Mouse (Mus musculus): ENCODE measurements at regions not wholly inside any gene's neighbourhood (a gene's known extent, or its start where the extent isn't known, plus 50 kb on each side); places are given as distances from the start of the nearest gene placed in this dataset.

- no peak for ATAC-seq (replicated peaks; ENCODE audit: low FRiP score, low TSS enrichment, poor library complexity, severe bottlenecking)
These were observed 501.5 kb upstream of the Cited2 start for GRCm38 (mm10) chr10:17221495-17221894.

GRCm38 (mm10) chr10:17225727-17226126 lies 497.3 kb upstream of the Cited2 start:
- ATAC-seq (replicated peaks; ENCODE audit: low FRiP score, low TSS enrichment, poor library complexity, severe bottlenecking) = no peak

DNA sequence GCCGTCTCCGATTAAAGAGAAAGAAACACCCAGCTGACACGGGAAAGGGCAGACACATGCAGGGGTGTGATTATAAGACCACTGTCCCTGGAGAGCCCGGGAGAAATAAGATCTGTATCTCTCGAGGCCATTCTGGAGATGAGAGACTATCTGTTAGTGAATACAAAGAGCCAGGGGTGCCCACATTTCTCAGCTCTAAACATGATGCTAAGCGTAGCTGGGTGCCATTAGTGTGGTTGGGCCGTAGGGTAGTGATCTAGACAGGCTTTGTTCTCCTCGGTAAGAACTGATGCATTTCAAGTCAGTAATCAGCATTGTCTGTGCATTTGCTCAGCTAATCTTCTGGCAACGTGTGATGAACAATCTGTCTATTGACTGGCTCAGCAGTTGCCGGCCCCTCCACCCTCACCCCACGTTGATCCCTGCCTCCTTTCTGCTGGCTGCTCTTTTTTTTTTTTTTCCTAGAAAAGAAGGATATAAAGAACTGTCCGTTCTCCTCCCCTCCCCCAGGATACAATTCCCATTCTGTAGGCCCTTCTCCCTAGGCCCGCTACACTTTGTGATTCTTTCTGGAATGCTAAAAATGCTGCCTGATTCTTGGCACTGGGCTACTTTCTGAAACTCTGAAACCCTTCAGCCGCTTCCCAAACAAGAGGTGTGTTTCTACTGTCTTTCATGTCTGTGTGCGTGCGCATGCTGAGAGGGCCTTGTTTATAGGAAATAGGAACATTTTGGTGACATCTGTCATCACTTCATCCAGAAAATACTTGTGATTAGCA lies 492.8 kb upstream of the Cited2 start:
- no peak for ATAC-seq (replicated peaks; ENCODE audit: low FRiP score, low TSS enrichment, poor library complexity, severe bottlenecking)

DNA sequence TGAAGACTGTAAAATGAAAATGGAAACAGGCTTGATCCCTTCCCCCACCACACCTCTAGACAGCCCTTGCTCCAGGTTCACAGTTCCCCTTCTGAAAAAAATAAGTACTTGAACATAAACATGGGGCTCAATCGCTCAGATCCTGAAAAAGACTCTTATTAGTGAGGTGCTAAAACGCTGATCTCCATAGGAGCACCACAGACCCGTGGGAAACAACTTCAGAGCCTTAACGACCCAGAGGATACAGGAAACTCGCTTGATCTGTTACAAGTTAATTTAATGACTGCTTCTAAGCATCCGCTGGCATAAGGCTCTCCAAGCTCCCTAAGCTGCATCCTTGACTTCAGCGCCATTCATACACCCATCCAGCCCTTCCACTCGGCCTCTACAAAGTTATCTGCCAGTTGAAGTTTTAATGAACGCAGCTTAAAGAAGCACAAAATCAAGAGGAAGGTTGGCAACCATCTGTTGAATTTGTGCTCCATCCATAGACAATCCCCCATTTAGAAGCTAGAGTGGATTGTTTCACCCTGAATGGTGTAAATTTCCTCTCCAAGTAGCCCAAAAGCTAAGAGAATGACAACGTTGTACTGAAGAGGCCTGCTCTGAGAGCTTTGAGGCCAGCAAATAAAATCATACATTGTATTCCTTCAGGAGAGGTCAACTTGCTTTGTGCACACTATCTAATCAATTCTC lies 486.9 kb upstream of the Cited2 start:
- no peak for ATAC-seq (replicated peaks; ENCODE audit: low FRiP score, low TSS enrichment, poor library complexity, severe bottlenecking)

- no peak for ATAC-seq (replicated peaks; ENCODE audit: low FRiP score, low TSS enrichment, poor library complexity, severe bottlenecking)
These were observed 486.3 kb upstream of the Cited2 start for GRCm38 (mm10) chr10:17236761-17237160.

GRCm38 (mm10) chr10:17237463-17237862 lies 485.6 kb upstream of the Cited2 start:
- ATAC-seq (replicated peaks; ENCODE audit: low FRiP score, low TSS enrichment, poor library complexity, severe bottlenecking) = no peak

- no peak for ATAC-seq (replicated peaks; ENCODE audit: low FRiP score, low TSS enrichment, poor library complexity, severe bottlenecking)
These were observed 484.8 kb upstream of the Cited2 start for GRCm38 (mm10) chr10:17237918-17238850.

DNA sequence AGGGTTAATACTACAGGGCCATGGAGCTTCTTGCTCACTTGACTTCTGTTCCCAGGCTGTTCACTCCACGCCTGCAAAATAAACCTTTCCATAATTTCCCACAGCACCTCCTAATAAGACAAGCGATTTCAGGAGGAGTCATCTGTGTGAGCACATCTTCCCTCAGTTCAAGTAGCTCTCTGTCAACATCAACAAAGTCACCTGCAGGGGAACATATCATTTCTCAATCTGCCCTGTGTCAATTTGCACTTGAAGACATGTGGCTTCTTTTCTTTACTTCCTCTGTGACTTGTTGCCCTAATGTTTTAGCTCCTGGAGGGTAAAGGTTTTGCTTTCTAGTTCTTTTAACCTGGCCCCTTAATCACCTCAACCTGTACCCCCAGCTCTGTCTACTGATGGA lies 474.7 kb upstream of the Cited2 start:
- ATAC-seq (replicated peaks; ENCODE audit: low FRiP score, low TSS enrichment, poor library complexity, severe bottlenecking) = no peak

- no peak for ATAC-seq (replicated peaks; ENCODE audit: low FRiP score, low TSS enrichment, poor library complexity, severe bottlenecking)
These were observed 470.0 kb upstream of the Cited2 start for GRCm38 (mm10) chr10:17253040-17253439.

DNA sequence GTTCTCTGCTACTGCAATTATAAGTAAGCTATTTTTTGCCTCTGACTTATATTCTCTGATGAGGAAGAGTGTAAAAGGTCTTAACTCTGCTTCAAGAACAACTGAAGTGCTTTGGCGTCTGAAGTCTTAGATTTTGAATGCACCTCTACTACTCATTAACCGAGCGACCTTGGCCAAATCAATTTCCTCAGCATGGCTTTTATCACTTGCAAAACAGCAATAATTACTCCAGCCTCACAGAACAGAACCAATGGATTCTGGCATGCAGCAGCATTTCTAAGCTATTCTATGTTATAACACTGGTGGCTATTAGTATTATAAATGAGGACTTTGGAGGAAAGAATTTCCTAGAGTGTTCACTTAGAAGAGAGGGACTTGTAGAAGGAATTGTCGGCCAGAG lies 462.9 kb upstream of the Cited2 start:
- no peak for ATAC-seq (replicated peaks; ENCODE audit: low FRiP score, low TSS enrichment, poor library complexity, severe bottlenecking)

GRCm38 (mm10) chr10:17260615-17261014 lies 462.4 kb upstream of the Cited2 start:
- ATAC-seq (replicated peaks; ENCODE audit: low FRiP score, low TSS enrichment, poor library complexity, severe bottlenecking) = no peak

- no peak for ATAC-seq (replicated peaks; ENCODE audit: low FRiP score, low TSS enrichment, poor library complexity, severe bottlenecking)
These were observed 461.7 kb upstream of the Cited2 start for GRCm38 (mm10) chr10:17261192-17261824.

GRCm38 (mm10) chr10:17261825-17262205 lies 461.2 kb upstream of the Cited2 start:
- no peak for ATAC-seq (replicated peaks; ENCODE audit: low FRiP score, low TSS enrichment, poor library complexity, severe bottlenecking)

DNA sequence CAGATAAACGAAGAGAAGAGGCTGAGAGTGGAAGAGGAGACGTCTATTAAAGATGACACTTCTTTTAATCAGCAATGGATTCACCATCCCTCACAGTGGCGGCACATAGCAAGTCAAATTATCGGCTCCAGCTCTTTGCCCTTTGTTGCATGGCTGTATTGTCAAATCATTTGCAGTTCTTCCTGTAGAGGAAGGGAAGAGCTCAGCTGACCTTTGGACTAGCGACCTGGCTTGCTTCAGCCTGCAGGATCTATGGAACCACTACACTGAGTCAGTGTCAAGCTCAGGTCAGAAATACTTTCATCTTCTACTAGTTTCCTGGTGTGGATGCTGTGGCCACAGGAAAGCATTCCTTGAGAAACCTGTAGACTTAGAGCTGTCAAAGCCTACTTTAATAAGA lies 450.4 kb upstream of the Cited2 start:
- ATAC-seq (replicated peaks; ENCODE audit: low FRiP score, low TSS enrichment, poor library complexity, severe bottlenecking) = no peak

GRCm38 (mm10) chr10:17273855-17274254 lies 449.2 kb upstream of the Cited2 start:
- no peak for ATAC-seq (replicated peaks; ENCODE audit: low FRiP score, low TSS enrichment, poor library complexity, severe bottlenecking)

- no peak for ATAC-seq (replicated peaks; ENCODE audit: low FRiP score, low TSS enrichment, poor library complexity, severe bottlenecking)
These were observed 447.8 kb upstream of the Cited2 start for GRCm38 (mm10) chr10:17275214-17275613.

- no peak for ATAC-seq (replicated peaks; ENCODE audit: low FRiP score, low TSS enrichment, poor library complexity, severe bottlenecking)
These were observed 445.1 kb upstream of the Cited2 start for GRCm38 (mm10) chr10:17277911-17278310.

DNA sequence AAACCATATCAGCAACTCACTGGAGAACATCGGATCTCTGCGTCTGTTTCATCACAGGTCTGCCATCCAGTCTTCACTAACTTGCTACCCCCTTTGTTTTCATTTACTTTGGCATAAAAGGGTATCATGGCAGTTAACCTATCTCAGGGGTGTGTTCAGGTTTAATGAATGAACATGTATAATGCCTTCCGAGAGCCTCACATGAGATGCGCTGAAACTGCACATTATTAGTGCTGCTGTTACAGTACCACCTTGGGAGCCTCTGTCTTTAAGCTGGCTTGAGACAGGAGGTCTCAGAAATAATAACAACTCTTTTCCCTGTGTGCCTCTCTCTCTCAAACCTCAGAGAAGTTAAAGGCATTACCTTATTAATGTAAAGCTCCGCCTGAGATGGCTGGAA lies 438.2 kb upstream of the Cited2 start:
- ATAC-seq (replicated peaks; ENCODE audit: low FRiP score, low TSS enrichment, poor library complexity, severe bottlenecking) = no peak

DNA sequence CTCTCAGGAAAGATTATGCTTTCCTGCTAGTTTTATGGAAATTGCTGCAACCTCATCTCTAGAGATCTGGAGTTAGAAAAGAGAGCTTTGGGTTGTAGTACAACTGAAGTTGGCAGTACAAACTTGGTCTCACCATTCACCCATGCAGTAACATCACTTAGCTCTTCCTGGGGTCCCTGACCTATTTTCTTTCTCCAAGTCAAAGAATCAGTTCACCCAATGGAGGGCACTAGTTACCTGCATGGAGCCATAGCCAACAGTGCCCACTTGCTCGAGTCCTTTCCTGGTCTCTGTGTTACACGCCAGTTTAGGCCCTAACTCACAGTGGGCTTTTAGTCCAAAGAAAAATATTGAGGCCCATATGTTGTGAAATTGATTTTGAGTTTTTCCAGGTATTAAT lies 435.9 kb upstream of the Cited2 start:
- no peak for ATAC-seq (replicated peaks; ENCODE audit: low FRiP score, low TSS enrichment, poor library complexity, severe bottlenecking)

GRCm38 (mm10) chr10:17288231-17288630 lies 434.8 kb upstream of the Cited2 start:
- ATAC-seq (replicated peaks; ENCODE audit: low FRiP score, low TSS enrichment, poor library complexity, severe bottlenecking) = no peak
